24 mouse cellular contexts compared by ENCODE assay signal in the genomic region with DNA sequence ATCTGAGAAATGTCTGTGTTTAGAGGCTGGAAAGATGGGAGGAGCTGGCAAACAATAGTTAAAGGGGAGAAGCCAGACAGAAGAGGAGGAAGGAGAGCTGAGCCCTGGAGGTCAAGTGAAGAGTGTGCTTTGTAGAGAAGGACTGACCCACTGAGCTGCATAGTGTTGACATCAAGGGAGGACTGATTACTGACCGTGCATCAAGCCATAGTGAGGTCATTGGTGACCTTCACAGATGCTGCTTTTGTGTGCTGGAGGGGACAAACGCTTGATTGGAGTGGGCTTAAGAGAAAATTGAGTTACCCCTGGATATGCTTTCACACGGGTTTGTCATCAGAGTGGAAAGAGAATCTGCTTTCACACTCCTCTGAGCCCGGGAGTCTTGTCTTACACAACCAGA.
DNase-seq lines count a peak whose midpoint lies in the region; ATAC-seq and TF ChIP-seq lines count a peak whose summit lies in the region.
"Had no signal": no experiment of that assay in that cellular context is flagged by ENCODE, and none has a peak within 500 bp of the region (broad histone marks: within the 10 kb centered on the region; RNA-seq: fewer than 3 reads in every experiment).

No protein-coding gene starts in this region.

- WGBS in kidney, embryonic 15.5 days = 35% methylated on average over 4 of the region's 4 CpGs

- no peak for TF ChIP-seq POLR2A in brain, embryonic 14.5 days (IDR thresholded peaks at IDR 0.05; ENCODE audit: borderline replicate concordance, extremely low read depth, insufficient read depth, insufficient read length, poor library complexity, severe bottlenecking)

- no peaks in the 10 kb centered on the region for H3K9me3 ChIP-seq in kidney, embryonic 15.5 days (replicated peaks)
- H3K9me3 ChIP-seq: embryonic facial prominence, embryonic 12.5 days; embryonic facial prominence, embryonic 15.5 days; hindbrain, embryonic 12.5 days; hindbrain, embryonic 15.5 days had no signal

- no peaks in the 10 kb centered on the region for H3K27me3 ChIP-seq in kidney, embryonic 15.5 days
- H3K27me3 ChIP-seq in Patski = no peaks in the 10 kb centered on the region
- H3K27me3 ChIP-seq: embryonic facial prominence, embryonic 12.5 days; embryonic facial prominence, embryonic 15.5 days; hindbrain, embryonic 12.5 days; hindbrain, embryonic 15.5 days had no signal

- H3K27ac ChIP-seq in kidney, embryonic 15.5 days = peak overlapping the region; percentile 46; the same call in 1 of the 2 replicates
- peak overlapping the region; percentile 58; the same call in 1 of the 2 replicates for H3K27ac ChIP-seq in layer of hippocampus, adult 2 months
- H3K27ac ChIP-seq: embryonic facial prominence, embryonic 12.5 days; embryonic facial prominence, embryonic 15.5 days; gastrocnemius, adult 2 months; hindbrain, embryonic 12.5 days; hindbrain, embryonic 15.5 days had no signal

- H3K36me3 ChIP-seq in kidney, embryonic 15.5 days = no peaks in the 10 kb centered on the region
- H3K36me3 ChIP-seq: embryonic facial prominence, embryonic 12.5 days; embryonic facial prominence, embryonic 15.5 days; hindbrain, embryonic 12.5 days; hindbrain, embryonic 15.5 days had no signal

- no peak for DNase-seq in kidney, adult 8-10 months
- no peak for DNase-seq in layer of hippocampus, adult 2 months (ENCODE audit: low spot score in 2 of 2)
- DNase-seq in layer of hippocampus, postnatal 36 days = no peak
- DNase-seq in Patski (ENCODE audit: low read depth, low spot score) = no peak
- DNase-seq in brain, embryonic 14.5 days (ENCODE audit: low read depth) = peak; percentile 49
- DNase-seq: adrenal gland, postnatal 10 days; adrenal gland, postnatal 36 days; cerebellum, adult 11 months; cerebellum, adult 2 months; cerebellum, adult 9-11 months; cerebellum, postnatal 25 days; forebrain, postnatal 0 days; gastrocnemius, adult 2 months; gastrocnemius, postnatal 14 days; heart, adult 11 months had no signal

- H3K4me3 ChIP-seq in kidney, embryonic 15.5 days (replicated peaks) = no peak overlapping the region
- H3K4me3 ChIP-seq in layer of hippocampus, adult 2 months = no peak overlapping the region
- H3K4me3 ChIP-seq: embryonic facial prominence, embryonic 12.5 days; embryonic facial prominence, embryonic 15.5 days; gastrocnemius, adult 2 months; hindbrain, embryonic 12.5 days; hindbrain, embryonic 15.5 days had no signal

- POLR2A ChIA-PET in Patski (lab: Charles Lee) = no interaction called here

- in situ Hi-C loops in Patski (cut with MboI; ENCODE audit: low pct_unique_long_range_greater_than_20kb) = no loop called here

- no peak overlapping the region for H3K9ac ChIP-seq in kidney, embryonic 15.5 days
- H3K9ac ChIP-seq: embryonic facial prominence, embryonic 12.5 days; embryonic facial prominence, embryonic 15.5 days; forebrain, postnatal 0 days; hindbrain, embryonic 12.5 days; hindbrain, embryonic 15.5 days had no signal

- no peak for TF ChIP-seq CTCF in layer of hippocampus, adult 2 months (conservative IDR thresholded peaks at IDR 0.05)
- TF ChIP-seq CTCF in Patski (IDR thresholded peaks at IDR 0.05) = no peak
- TF ChIP-seq CTCF in brain, embryonic 14.5 days (IDR thresholded peaks at IDR 0.05; ENCODE audit: borderline replicate concordance, extremely low read depth, insufficient read depth, insufficient read length) = no peak

- CTCF ChIA-PET in Patski (lab: Charles Lee) = no interaction called here

- ATAC-seq in kidney, embryonic 15.5 days (replicated peaks; ENCODE audit: low FRiP score) = peak; percentile 92
- ATAC-seq in Patski = peak; percentile 21
- ATAC-seq: activated CD4-positive, CD25-positive, alpha-beta regulatory T cell, adult 4 months; CD4-positive, CD25-positive, alpha-beta regulatory T cell, adult 4 months; forebrain, embryonic 14.5 days; forebrain, postnatal 0 days had no signal

- H3K4me1 ChIP-seq in kidney, embryonic 15.5 days = 0 out of 2 replicates have a peak, but pooled peaks cover 2% of the 10 kb centered on the region
- H3K4me1 ChIP-seq: embryonic facial prominence, embryonic 12.5 days; embryonic facial prominence, embryonic 15.5 days had no signal

- no peak overlapping the region for H3K4me2 ChIP-seq in kidney, embryonic 15.5 days
- H3K4me2 ChIP-seq: embryonic facial prominence, embryonic 12.5 days; embryonic facial prominence, embryonic 15.5 days; heart, embryonic 11.5 days; hindbrain, embryonic 12.5 days; hindbrain, embryonic 15.5 days had no signal
